Mouse (Mus musculus) lung, adult 18-20 months (tissue): ENCODE data around the gene Fsd1.

Source experiments
- DNase-seq, 2 experiments: peaks; one replicate each; pipeline ENCODE4 v3.0.0; 2022; ENCODE audit warnings: mixed read lengths in 2 of 2

Gene Fsd1

DNA sequence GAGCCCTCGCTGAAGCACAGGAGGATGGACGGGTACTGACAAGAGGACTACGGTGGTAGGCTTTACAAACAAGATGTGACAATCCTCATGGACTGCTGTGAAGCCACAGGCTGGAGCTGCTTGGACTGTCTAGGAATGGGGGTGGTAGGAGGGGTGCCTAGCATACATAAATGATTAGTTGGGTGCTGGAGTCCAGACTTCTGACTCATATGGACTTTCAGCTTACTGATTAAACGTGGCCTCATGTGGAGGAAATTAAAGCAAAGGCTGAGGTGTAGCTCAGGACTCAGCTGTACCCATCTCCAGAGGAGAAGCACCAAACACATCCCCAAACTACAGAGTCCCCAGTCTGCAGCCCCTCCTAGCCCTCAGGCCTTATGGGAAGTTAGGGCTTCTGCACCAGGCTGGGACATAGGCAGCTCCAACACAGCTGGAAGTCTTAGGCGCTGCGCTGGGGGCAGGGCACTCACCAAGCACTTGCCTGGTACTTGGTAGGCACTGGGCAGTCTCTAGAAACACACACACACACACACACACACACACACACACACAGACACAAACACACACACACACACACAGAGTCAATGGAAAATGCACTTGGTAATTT, 45.9 kb downstream of the Fsd1 start:
- no peak for DNase-seq

DNA sequence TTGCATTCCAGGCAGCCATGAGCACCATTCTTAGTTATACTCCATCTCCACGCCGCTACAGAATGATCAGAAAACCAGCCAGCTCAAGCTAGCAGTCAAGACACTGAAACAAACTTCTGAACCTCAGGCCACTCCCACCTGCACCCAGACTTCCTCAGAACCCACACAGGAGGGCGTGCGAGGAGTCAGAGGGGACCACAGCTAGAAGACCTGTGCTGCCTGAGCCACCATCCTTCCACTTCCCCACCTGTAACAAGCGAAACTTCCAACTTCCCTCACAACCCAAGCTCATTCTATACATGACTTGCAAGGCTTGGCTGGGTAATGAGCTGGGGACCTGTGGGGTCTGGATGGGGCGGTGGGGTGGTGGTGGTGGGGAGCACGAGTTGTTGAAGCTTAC, 46.5 kb downstream of the Fsd1 start:
- DNase-seq: no peak

DNA sequence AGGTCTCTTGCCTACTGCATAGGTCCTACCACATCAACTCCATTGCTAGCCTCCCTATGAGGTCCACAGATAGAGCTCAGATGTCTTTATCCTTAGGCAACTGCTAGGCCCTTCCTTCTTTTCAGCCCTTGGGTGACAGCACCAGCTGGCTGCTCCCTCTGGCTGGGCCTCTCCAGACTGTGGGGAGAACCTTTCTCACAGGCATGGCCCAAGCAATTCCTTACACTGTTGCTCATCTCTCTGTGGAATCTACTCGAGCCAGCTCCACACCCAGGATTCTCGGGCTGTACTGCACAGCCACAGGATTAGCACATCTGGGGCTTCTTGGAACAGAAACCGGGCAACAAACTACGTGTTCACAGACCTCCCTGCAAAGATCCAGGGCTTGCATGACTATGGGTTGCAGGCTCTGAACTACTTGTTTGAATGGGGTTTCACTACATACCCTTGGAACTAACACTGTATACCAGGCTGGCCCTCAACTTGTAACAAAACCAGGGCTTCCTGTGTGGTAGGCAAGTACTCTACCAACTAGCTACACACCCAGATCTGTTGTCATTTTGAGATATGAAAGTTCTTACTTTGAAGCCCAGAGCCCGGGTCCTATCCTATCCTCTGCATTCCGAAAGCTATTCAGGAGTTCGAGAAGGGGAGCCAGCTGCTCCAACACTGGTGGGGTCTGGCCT, 47.9 kb downstream of the Fsd1 start:
- no peak for DNase-seq

DNA sequence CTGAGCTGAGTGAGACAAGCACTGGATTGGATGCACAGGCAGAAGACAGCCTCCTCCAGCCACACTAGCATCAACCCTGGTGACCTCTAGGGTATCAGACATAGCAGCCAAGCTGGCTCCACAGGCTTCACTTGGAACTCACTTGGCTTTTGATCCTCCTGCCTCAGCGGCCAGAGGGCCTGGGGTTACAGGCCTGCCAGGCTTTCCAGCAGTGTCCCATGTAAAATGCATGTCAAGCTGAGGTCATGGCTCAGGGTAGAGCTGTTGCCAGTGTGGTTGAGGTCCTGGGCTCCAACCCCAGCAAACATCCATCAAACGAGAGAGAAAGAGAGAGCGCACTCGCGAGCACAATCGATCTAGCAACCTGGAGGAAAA, 48.4 kb downstream of the Fsd1 start:
- DNase-seq: no peak

DNA sequence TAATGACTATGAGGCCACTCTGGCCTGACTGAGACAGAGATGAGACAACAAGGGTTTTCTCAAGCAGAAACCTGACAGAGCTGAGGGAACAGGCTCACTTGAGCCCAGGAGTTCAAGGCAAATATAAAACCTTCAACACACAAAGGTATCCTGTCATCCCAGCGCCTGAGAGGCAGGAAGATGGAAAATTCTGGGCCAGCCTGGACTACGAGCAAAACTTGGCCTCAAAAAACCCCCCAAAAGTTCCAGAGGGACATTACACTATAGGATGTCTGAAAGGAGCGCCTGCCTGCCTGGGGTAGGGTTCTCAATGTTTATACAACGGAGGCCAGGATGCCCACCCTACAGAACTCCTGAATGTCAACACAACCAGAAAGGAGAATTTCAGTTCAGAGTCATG, 48.9 kb downstream of the Fsd1 start:
- DNase-seq: no peak

DNA sequence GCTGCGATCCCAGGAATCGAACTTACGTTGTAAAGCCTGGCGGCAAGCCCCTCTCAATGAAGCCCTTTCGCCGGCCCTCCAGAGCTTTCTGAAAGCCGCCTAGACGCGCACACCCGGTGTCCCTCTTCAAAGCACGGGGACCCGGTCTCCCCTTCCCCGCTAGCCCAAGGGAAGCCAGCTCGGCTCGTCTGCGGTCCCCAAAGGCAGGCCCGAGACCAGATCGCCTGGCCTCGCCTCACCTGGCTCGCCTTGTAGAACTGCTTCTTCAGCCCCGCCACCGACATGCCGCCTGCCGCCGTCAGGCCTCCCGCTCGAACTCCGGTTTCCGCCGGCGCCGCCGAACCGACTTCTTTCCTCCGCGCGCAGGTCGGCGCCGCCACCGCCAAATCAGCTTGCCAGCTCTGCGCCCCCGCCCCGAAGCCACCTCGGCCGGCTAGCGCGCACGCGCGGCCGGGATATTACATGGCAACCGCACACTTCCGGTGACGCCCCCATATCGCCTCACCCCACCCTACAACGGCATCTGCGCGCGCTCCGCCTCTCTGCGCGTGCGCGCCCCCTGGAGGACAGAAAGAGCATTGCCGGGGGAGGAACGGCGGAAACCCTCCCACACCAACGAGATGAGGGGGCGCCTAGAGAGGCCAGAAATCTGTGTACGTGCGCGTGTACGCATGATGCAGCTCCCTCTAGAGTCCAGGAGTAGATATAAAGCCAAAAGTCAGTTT, 50.0 kb downstream of the Fsd1 start, which contains the start of gene Sh3gl1:
Sh3gl1 (minus strand) TSS at position 460 of the 725 bp plus-strand sequence.
- DNase-seq: peak; percentile 98 to 99

DNA sequence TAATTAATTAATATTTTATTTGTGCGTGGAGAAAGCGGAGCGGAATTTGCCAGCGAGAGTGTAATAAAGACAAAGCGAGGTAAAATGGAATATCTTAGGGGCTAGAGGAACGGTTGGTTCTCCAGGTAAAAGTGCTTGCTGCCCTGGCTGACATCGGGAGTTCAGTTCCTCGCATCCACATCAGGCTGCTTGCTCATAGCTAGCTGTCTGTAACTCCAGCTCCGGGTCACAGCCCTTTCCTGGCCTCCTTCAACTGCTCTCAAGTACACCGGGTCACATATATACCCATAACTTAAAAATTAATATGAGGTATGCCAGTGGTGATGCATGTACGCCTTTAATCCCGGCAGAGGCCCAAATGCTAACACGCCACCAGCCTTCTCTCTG, 50.6 kb downstream of the Fsd1 start:
- no peak for DNase-seq

DNA sequence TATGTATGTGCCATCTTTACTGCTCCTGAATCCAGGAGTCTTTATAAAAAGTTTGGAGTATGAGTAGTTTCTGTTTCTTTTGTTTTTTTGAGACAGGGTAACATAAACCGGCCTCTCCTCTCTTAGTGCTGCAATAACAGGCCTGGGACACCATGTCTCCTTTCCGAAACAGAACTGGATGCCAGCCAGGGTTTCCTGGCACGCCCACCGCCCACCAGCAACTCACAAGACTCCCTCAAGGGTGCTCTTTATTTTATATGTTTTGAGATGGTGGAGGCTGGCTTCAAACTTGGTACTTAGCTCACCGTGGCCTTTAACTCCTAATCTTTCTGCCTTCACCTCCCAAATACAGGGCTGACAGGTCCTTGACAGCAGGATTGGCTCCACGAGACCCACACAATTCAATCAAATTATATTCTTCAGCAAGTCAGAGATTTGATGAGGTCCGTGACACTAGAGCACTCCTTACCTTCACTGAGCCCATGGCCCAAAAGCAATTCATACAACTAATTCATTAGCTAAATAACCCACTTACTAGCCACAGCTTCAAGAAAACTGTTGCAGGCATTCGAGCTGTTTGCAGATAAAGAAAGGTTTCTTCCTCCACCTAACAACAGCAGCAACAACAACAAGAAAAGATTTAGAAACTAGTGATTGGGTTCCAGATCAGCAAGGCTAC, 52.4 kb downstream of the Fsd1 start:
- DNase-seq: no peak

DNA sequence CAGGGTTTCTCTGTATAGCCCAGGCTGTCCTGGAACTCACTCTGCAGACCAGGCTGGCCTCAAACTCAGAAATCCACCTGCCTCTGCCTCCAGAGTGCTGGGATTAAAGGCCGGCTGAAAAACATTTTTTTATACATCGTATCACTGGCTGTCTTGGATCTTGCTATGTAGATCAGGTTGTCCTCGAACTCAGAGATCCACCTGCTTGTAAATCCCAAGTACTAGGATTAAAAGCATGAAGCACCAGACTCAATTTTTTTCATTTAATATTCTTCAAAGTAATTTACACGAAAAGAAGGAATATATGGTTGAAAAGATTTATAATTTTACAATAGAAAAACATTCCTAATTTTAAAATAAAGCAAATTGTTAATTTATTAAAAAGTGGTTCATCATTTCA, 53.0 kb downstream of the Fsd1 start:
- no peak for DNase-seq

DNA sequence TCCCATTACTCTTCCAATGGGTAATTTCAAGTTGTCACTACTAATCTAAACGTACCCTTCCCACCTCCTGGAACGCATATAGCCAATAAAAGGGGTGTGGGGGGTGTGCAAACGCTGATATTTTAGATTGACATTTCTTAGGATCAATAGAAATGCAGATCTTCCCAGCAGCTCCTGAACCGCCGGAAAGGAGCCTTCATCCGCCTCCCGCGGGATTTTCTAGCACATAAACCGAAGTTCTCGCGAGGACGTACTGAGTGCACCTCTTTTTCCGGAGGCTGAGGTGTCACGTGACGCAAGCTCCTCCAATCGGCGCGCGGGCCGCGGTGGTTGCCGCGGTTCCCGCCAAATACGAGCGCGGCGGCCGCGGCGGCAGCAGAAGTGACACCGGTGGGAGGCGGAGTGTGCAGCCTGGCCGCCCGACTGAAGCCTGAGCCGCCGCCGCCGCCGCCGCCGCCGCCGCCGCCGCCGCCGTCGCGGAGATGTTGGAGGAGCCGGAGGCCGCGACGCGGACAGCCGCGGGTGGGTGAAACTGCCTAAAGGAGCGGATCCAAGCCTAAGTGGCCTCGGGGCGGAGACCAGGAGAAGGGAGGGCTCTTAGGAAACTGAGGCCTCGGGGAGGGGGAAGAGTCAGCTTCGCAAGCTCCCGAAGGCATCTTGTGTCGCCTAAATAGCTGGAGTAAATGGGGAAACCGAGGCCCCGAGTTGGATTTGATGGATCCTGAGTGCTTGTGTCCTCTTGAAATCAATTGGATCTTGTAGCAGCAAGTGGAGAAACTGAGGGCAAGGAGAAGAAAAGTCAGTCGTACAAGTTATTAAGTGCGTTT, 53.9 kb downstream of the Fsd1 start, which contains the start of gene Chaf1a:
Chaf1a (plus strand) TSS at position 410 of the 827 bp plus-strand sequence.
- peak; percentile 98 to 99 for DNase-seq

DNA sequence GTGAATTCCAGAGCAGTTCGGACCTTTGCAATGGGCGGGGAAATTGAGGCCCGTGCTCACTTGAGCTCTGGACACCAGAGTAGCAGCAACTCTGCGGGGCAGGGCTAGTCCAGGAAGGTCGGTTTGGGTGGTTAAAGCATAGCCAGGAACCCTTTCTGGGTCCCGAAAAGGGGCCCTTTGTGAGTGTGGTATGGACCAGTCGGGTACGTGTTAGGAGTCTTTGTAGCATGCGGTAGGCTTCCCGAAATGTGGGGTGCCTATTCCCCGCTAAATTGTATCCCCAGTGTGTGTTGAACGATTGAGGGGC, 54.5 kb downstream of the Fsd1 start:
- no peak for DNase-seq
